ENCODE assay signal across 11 mouse cellular contexts in genomic region chr19:54756681-54757257, GRCm38 (mm10).
DNase-seq lines count a peak whose midpoint lies in the region; ATAC-seq lines count a peak whose summit lies in the region.
"Had no signal": no experiment of that assay in that cellular context is flagged by ENCODE, and none has a peak within 500 bp of the region (broad histone marks: within the 10 kb centered on the region; RNA-seq: fewer than 3 reads in every experiment).

No protein-coding gene starts in this region.

- H3K4me2 ChIP-seq in hindbrain, embryonic 11.5 days (replicated peaks; ENCODE audit: low read depth, low read length), result no peak overlapping the region
- no peak overlapping the region for H3K4me2 ChIP-seq in hindbrain, embryonic 16.5 days (ENCODE audit: low read length)

- H3K27me3 ChIP-seq in hindbrain, embryonic 11.5 days (ENCODE audit: control insufficient read depth, insufficient read depth, low read length), result no peaks in the 10 kb centered on the region
- no peaks in the 10 kb centered on the region for H3K27me3 ChIP-seq in hindbrain, embryonic 16.5 days (replicated peaks; ENCODE audit: control insufficient read depth, insufficient read depth, low read length)

- peak; percentile 2 for DNase-seq in hindbrain, embryonic 11.5 days (ENCODE audit: low spot score)
- peak; percentile 10 for DNase-seq in brain, embryonic 18.5 days (ENCODE audit: low read depth, low spot score)
- peak; percentile 29 for DNase-seq in layer of hippocampus, adult 9-10 months (ENCODE audit: low spot score)
- peak; percentile 60 to 69 for DNase-seq in right cerebral cortex, adult 2 months (ENCODE audit: low spot score in 2 of 2)
- no peak for DNase-seq in thymus, postnatal 4 days
- no peak for DNase-seq in gastrocnemius, adult 8-10 months (ENCODE audit: low spot score in 2 of 2)
- DNase-seq: lung, adult 18-20 months had no signal

- H3K4me3 ChIP-seq in hindbrain, embryonic 11.5 days (ENCODE audit: low read depth, low read length), result no peak overlapping the region
- H3K4me3 ChIP-seq in hindbrain, embryonic 16.5 days (ENCODE audit: low read length), result no peak overlapping the region

- H3K27ac ChIP-seq in hindbrain, embryonic 11.5 days (ENCODE audit: low read depth, low read length), result no peak overlapping the region
- H3K27ac ChIP-seq in hindbrain, embryonic 16.5 days (ENCODE audit: low read depth, low read length), result no peak overlapping the region

- no peak for ATAC-seq in hindbrain, embryonic 11.5 days (ENCODE audit: low FRiP score)
- no peak for ATAC-seq in hindbrain, embryonic 16.5 days
- ATAC-seq in granulocyte monocyte progenitor cell, adult 5-6 weeks (replicated peaks; ENCODE audit: poor library complexity, severe bottlenecking), result no peak
- ATAC-seq: intestine, embryonic 16.5 days; Patski had no signal

- no peaks in the 10 kb centered on the region for H3K36me3 ChIP-seq in hindbrain, embryonic 11.5 days (ENCODE audit: control insufficient read depth, insufficient read depth, low read length)
- no peaks in the 10 kb centered on the region for H3K36me3 ChIP-seq in hindbrain, embryonic 16.5 days (ENCODE audit: control insufficient read depth, insufficient read depth, low read length)

- H3K4me1 ChIP-seq in hindbrain, embryonic 11.5 days (replicated peaks; ENCODE audit: control insufficient read depth, insufficient read depth, low read length), result no peaks in the 10 kb centered on the region
- no peaks in the 10 kb centered on the region; the same call in 1 of the 2 replicates for H3K4me1 ChIP-seq in hindbrain, embryonic 16.5 days (ENCODE audit: control insufficient read depth, insufficient read depth, low read depth, low read length)

- no peak overlapping the region for H3K9ac ChIP-seq in hindbrain, embryonic 11.5 days (ENCODE audit: low read depth, low read length)
- no peak overlapping the region for H3K9ac ChIP-seq in hindbrain, embryonic 16.5 days (ENCODE audit: low read depth, low read length)

- 68% methylated on average over 8 of the region's 8 CpGs for WGBS in hindbrain, embryonic 11.5 days
- WGBS in hindbrain, embryonic 16.5 days, result 62% methylated on average over 8 of the region's 8 CpGs

- H3K9me3 ChIP-seq in hindbrain, embryonic 11.5 days (ENCODE audit: control insufficient read depth, low read length), result no peaks in the 10 kb centered on the region
- no peaks in the 10 kb centered on the region for H3K9me3 ChIP-seq in hindbrain, embryonic 16.5 days (ENCODE audit: control insufficient read depth, low read length)

Comparison
In these comparisons a context has a peak if more than half of its experiments do, and no peak if none do; other contexts are left out.
1. DNase-seq: peak in hindbrain, embryonic 11.5 days (single experiment), brain, embryonic 18.5 days (single experiment), layer of hippocampus, adult 9-10 months (single experiment) and right cerebral cortex, adult 2 months (2 of 2); none in thymus, postnatal 4 days (single experiment) and gastrocnemius, adult 8-10 months (0 of 2).